Mouse (Mus musculus) stomach, postnatal 0 days (tissue): ENCODE data around the gene Erbb4.

Experiments
- CTCF ChIP-seq: IDR thresholded peaks from 2 replicates; pipeline ENCODE4 v1.5.1; 2016; ENCODE audit warnings: antibody characterized with exemption, low read depth, mild to moderate bottlenecking, moderate library complexity
- EP300 ChIP-seq: optimal IDR thresholded peaks from 2 replicates; pipeline ENCODE3; 2016; ENCODE audit warnings: antibody characterized with exemption

DNA sequence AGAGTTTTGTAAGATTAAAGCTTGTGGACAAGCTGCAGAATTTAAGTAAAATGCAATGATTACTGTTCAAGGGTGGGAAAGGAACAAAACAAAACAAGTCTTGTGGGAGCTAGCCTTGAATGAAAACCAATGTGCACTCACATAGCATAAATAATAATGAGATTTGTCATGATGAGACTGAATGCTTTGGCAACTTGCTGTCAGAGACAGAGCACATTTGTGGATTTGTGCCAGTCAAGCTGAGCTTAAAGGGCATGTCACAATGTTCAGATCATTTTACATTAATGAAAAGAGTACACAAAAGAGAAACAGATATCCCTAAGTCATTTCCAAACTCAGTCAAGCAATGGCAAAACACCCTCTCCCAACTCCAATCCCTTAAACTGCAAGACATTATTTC lies 275.8 kb downstream of the Erbb4 start:
- TF ChIP-seq CTCF (no peak), EP300 (no peak)
